Mouse (Mus musculus) cerebellum, adult (tissue): Measurements from ENCODE around the gene Actrt2.

Experiments used
- ATAC-seq: cut with Nextera tagmentation; 2 replicates; pipeline ENCODE4 v1.9.2; 2017; ENCODE audit warnings: mild to moderate bottlenecking, moderate library complexity, mixed read lengths; ENCODE audit not compliant: insufficient number of reproducible peaks, low FRiP score, low TSS enrichment

Gene Actrt2

DNA sequence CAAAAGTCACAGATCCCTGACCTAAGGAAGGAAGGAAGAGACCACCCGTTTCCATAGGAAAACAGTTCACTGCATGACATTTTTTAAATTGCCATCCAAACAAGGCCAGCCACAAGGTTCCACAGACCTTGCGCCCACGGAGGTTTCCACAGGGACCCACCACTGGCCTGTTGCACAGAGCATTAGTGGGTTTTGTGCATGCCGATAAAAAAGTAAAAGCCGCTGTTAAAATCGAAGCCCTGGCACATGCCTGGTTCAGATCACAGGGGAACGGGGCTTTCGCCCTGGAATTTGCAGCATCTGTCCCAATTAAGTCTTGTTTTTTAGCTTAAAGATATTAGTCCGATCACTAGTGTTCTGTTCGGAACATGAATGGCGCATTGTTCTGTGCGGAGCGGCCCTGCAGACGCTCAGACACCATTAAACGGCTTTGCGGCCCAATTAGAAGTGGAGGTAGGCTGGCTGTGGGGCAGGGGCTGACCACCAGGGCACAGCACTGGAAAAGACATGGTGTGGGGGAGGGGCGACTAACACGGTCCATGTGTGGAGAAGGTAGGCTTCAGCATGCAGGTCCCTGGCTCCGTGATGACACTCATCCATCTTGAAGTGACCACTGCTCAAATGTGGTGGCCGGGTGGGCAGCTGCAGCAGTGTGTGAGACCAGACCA is 25.8 kb upstream of the Actrt2 start:
- no peak for ATAC-seq

DNA sequence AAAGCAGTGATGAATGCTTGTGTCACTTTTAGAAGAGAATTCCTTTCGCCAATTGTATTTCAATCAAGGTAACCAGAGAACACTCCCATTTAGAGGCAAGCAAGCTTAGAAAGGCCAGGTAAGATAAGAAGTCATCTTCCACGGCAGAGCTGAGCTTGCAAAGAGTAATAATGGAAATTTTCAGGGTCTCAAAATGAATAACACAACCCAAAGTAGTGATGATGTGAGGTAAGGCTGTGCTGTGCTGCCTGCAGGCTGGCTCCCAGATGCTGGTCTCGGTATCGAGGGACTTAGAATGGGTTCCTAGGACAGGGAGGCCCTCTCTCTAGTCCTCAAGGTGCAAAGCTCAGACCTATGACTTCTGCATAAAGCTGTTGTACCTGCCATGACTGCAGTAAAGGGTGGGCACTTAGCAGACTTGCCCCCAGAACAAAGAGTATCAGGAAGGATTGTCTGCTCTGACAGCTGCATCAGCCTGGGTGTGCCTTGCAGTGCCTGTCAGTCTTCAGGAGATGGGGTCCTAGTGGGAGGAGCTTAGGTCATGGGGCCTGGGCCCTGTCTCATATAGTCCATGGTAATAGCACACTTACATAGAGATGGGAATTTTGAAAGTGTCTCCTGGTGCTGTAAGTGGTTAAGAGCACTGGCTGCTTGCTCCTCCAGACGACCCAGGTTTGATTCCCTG is 15.5 kb upstream of the Actrt2 start:
- no peak for ATAC-seq

DNA sequence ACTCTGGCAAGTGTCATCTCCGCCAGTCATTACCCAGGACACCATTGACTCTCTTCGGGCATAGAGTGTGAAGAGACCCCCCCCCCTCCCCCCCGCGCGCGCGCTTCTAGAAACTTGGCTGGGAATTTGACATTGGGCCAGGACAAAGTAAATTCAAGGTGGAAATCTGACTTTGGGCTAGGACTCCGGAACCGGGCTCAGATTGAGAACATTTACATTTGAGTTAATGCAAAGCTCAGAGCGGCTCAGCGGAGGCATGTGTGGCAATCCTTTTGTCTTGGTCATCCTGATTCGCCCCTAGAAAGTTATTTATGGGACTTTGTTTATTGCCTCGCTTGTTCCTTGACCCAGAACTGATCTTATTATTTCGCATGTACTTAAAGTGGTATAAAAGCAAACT is 14.6 kb upstream of the Actrt2 start:
- ATAC-seq = no peak

DNA sequence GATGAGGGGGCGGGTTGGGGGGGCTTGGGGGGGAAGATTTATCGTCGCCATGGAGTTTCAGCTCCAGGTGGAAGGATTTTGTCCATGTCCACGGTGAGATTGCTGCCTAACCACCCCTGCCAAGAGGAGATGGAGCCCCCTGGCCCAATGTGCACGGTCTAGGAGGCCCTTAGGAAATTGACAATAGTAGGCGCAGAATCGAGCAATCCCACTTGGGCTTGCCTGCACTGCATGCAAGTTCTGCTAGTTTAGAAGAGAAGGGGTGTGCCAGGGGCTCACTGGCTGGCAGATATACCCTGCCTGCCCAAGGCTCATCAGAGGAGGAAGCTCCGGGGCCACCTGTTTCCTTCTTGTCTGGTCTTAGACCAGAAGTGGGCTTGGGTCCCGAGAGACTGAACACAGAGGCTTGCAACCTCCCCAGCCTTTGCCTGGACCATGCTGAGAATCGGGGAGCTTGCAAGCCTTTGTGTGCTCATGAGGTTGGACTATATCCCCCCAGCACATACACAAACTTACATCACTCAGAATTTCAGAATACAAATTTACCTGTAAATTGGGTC is 7.9 kb upstream of the Actrt2 start:
- no peak for ATAC-seq

DNA sequence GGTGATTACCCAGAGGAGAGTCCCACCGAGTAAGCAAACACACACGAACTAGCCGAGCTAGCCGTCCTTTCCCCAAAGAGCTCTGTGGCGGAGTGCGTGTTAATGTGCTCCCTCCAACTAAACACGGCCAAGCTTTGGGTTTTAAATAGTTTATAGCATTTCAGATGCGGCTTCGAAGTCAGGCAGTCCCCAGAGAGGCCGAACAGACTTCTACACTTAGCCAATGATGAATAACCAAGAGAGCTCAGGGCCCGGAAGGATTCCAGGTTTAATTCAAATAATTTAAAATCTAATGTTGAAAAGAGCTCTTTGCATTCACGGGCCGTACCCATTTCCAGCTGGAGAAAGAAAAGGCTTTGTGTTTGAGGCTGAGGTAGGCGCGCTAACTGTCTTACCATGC is 7.3 kb upstream of the Actrt2 start:
- ATAC-seq = no peak

DNA sequence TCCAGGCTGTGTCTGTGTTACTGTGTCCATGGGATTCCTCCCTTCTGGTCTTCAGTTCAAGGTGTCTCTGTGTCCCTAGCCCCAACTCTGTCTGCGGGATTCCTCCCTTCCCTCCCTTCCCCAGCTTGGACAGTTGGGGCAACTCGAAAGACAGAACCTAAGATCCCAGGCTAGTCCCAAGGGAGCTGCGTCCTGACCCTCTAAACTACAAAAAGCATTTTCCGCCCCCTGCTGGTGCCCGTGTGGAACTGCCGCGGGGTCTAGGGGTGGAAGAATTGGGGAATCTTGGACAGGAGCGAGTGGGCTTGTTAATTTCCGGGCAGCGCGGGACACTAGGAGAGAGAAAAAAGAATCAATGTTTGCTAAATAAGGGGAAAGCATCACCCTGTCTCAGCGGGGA is 6.9 kb upstream of the Actrt2 start:
- ATAC-seq = no peak

DNA sequence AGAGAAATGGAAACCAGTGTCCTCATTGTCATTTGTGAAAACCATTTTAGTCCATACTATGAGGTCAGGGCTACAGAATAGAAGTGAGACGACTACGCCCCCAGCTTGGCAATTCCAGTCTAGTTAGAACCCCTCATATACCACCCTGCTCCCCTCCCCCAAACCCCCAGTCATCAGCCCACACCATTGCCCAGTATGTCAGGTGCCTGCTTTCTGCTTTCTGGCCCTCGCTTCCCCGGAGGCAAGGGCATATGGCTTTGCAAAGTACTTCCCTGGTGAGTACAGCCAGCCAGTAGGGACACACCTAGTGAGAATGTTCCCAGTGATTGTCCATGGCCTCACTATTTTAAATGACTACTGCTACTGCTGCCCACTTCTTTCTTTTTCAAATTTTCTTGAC is 6.3 kb upstream of the Actrt2 start:
- ATAC-seq = no peak

DNA sequence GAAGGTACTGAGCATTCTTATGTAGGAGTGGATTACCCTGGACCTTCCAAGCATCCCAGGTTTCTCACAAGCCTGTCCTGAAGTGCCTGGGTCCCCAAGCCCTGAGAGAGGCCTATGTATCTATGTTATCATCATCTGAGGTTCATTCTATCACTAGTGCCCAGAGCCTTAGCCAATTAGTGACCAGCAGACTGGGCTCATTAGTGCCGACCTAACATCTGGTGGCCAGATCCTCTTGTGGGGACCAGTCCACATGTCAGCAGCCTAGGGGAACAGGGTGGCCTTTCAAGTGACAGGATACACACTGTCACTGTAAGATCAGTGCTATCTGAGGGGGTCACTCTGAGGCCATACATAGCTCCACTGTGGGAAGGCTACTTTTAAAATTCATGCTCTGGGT is 4.4 kb upstream of the Actrt2 start:
- no peak for ATAC-seq

DNA sequence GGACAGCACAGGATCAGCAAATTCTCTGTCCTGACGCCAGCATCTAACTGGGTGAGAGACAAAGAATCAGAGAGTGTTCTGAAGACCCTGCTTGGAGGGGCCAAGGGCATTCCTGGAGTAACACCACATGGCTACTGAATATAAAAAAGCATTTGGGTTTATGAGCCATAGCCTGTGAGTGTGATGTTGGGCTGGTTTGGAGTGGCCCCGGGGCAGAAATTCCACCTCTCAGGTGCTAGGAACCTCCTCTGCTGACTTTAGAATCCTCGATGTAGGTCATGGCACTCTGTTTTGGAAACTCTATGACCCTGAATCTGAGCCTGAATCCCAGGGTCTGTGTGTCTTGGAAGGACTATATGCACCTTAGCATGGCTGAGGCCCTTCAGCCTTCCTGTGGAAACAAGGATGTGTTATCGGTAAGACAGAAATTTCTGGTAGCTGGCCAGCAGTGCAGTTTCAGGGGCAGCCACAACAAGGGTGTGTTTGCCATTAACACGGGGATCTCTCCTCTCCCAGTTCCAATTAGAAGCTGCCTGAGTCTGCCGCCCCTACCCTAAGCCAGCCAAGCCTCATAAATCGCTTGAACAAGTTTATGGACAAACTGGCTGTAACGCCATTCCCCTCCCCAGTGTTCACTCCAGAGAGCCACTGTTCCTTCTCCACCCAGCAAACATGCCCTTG is 3.7 kb upstream of the Actrt2 start:
- ATAC-seq = no peak

DNA sequence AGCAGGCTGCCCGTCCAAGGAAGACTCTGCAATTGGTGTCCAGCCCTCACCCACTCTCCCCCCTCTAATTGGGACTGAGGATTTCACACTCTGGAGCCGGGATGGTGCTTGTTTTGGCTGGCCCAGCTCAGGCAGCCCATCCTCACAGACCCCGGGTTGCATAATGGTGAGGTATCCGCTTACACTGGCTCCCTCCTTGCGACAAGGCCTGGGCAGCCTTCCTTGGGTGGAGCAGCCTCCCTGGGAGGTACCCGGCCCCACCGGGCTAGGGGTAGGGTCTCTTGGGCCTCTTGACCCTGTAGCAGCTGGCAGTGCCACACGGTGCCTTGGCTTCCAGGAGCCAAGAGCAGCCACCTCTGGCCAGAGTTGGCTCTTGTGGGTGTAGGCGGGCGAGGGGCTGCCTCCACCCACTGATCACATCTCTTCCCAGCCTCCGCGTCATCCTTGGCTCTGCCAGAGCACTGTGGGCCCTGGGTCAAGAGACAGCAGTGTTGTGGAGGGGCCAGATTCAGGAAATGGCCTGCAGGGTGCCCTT is 4.9 kb downstream of the Actrt2 start:
- ATAC-seq = no peak

DNA sequence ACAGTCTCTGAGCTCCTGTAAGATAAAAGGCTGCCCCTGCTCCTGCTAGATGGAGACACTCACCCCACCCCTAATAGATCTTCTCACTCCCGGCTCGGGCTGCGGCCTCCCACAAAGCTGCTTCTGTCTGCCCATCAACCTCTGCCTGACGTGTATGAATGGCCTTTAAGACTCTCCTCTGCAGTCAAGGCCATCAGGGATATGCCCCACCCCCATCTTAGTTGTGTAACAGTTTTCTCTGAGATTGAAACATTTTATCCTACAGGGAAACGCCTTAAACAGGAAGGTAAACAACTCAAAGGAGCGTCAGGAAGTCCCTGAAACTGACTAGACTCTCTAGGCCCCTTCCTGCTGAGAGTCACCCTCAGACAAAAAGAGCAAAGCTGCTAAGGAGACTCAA is 6.4 kb downstream of the Actrt2 start:
- no peak for ATAC-seq

DNA sequence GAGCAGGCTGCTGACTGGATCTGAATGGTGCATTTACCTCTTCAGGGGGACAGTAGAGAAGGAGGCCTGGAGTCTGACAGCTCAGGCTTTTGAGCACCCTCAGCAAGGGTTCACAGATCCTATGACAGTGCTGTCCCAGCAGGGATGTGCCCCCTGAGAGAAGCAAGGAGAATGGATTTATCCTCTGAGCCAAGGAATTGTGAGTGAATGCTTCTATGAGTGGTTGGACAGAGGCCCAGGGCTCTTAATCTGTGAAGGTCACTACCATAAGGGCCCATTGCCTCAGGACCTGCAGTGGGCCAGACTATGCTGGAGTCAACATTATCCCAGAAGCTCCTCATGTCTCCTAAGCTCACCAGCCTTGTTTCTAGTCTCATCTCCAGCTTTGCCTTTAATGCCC is 7.6 kb downstream of the Actrt2 start:
- ATAC-seq = no peak

DNA sequence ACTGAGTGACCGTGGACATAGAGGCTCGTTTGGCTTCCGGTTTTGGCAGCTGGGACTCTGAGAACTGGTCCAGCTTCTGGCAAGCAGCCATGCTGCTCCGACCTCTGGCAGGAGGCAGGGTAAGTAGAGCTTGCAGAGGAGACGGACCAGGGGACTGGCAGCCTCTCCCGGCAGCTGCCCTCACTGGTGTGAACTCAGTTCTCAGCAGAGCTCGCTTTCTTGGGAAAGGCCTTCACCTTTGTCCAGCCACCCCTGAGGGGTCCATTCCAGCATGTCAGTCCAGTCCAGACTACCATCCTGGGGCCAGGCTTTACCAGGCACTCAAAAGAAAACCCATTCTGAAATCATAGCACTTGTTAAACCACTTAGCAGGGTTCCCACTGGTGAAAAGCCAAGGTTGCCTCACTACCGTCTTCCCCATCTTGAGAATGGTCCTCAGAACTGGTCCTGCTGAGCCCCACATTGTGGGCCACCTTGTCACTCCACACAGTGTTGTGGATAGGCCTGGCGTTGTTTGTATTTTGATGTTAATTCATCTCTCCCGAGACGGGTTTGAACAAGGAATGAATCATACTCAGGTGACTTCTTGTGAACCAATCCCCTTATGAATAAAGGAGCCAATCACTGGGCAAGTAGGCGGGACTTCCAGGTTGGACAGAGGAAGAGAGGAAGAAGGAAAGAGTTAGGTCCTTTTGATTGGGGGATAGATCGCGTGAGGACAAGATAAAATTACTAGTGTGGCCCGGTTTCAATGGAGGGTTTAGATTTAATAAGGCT is 12.3 kb downstream of the Actrt2 start:
- ATAC-seq = no peak

DNA sequence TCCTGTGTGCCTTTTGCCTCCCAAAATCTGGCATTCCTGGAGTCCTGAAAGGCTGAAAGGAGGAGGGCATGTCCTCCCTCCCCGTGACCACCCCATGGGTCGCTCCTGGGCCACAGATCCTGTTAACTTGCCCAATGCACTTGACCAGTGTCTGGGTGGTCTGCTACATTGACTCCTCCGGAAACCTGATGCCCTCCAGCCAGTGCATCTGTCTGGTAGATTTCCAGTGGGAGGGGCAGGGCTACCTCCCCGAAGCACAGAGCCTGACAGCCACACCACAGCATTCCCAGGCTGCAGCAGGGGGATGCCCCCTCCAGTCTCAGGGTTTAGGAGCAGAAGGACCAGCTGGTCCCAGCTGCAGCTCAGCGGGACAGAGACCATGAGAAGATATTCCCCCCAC is 15.2 kb downstream of the Actrt2 start:
- ATAC-seq = no peak

DNA sequence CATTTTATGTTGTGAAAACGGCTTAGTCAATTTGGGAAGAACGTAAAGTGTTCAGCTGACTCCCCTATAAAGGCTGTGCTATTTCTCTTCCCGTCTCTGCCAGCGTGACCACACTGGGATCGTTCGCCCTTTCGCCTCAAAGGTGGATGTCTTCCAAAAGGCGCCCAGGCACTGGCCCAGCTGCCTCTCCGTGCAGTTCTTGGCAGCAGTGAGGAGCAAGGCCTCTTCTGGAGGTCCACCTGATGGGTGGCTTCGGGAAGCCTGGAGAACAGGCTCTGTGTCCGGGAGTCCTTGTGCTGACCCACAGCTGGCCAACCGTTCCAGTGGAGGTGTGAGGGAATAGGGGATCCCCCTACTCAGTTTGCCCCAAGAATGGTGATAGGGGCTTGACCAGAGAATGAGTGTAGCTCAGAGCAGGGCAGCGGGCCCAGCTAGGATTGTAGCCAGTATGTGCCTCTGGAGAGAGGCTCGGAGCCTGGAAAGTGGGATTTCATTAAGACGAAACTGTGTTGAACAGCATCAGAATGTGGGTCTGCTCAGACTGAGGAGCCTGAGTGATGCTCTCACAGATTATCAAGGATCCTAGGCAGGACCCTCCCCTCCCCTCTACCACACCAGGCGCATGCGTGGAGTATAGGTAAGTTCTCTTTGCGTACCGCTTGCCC is 18.5 kb downstream of the Actrt2 start:
- ATAC-seq = no peak

DNA sequence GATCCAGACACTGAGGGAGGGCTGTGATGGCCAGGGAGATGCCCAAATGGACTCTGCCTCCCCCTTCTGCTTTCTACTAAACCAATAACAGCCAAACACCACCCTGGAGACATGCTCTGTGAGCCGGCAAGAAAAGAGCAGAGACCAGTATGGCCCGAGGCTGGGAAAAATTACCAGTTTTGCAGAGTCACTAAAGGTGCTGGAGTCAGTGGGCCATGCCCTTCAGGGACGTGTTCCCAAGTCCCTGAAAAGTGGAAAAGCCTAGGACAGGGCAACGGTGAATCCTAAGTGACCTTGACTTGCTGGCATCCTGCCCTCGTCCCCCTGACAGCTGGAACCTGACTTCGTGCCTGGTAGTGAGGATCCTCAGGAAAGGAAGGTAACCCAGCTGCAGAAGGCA is 25.2 kb downstream of the Actrt2 start:
- ATAC-seq = no peak

DNA sequence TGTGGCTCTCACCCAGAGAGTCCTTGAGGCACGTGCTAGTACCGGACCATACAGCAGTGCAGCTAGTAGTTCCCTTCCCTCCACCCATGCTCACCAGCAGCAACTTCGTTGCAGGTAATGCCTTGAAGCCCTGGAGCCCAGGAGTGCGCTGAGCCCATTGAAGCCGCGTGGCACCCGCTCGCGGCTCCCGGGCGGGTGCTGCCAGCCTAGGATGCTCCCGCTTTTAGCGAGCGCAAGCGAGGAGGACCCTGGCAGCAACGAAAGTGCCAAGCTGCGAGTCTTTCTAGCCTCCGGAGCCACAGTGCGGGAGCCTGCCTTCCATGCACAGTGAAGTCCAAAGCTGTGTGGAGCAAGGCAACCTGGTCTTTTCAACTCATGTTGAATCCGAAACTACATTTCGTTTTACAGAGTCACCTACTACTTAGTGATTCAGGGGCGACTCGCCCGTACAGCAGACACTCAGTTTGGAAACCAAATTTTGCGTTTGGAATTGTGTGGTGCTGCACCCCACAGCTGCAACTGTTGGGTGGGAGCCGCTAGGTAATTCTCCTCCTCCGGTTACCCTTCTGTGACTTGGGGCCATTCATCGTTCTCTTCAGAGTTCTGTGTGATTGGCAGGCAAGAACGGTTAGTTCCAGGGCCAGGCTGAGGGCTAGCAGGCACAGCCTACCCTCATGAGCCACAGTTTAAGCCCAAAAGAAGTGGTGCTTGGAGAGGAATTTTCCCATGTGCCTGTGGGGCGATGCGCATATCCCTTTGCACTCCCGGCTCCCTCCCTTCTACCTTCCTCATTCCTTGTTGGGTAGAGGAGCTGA is 26.2 kb downstream of the Actrt2 start:
- ATAC-seq = no peak

DNA sequence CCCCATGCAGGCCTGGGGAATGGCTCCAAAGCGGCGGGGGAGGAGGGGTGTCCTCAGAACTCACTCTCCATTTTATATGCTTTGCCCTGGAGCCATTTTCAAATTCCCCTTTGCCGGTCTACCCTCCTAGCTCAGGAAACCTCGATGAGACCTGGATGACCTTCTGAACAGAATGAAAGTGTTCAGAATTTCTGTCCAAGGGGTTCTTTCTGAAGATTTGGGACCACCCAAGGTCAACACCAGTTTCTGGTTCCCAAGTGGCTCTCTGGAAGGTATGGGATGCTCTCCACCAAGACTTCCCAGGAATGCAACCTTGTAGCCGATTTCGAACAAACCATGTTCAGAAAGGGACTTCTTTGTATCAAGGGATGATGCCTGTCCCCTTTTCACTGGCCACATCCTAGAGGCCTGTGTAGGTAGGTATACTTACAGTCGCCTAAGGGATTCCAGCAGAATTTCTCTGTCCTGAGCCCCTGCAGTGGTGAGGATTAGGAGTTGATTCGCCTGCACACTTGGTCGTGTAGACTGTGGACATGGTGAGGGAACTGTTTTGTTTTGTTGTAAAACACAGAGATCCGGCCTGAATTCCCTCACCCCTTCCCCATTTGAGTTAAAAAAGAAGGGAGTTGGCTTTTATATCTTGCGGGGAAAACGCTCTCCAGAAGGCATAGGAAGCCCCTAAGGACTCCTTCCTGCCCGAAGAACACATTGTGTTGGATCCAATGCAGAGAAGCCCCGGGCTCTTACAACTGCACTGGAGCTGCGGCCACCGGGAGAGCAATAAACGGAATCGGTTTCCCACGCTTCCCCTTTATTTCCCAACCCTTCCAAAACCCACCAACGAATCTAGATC is 27.0 kb downstream of the Actrt2 start:
- no peak for ATAC-seq
